Mouse (Mus musculus) lung, postnatal 0 days (tissue): Measurements from ENCODE around the gene Vmn1r223.

Source experiments
- CTCF ChIP-seq: IDR thresholded peaks from 2 replicates; pipeline ENCODE4 v1.5.1; 2016; ENCODE audit warnings: antibody characterized with exemption, mild to moderate bottlenecking
- EP300 ChIP-seq: IDR thresholded peaks from 2 replicates; pipeline ENCODE4 v1.6.1; 2016; ENCODE audit warnings: antibody characterized with exemption, mild to moderate bottlenecking, control low read depth

DNA sequence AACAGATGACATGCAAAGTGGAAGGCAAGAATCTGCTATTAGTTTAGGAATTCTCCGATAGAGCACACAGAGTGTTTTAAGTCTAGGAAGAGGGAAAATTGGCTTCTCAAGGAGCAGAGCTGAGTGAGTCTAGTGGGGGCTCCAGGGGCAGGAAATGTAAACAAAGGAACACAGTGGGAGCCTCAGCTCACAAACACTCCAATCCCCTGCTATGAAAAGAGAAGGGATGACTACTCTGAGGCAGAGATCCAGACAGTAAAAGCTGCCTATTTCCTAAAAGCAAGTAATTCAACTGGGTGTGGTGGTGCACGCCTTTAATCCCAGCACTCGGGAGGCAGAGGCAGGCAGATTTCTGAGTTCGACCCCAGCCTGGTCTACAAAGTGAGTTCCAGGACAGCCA, 32.6 kb downstream of the Vmn1r223 start:
- no peak for TF ChIP-seq CTCF
- no peak for TF ChIP-seq EP300
